Mouse (Mus musculus) E14TG2a.4 (cell line): ENCODE measurements around the gene Ankrd28.

Source experiments
- CTCF ChIP-seq: conservative IDR thresholded peaks from 2 replicates; pipeline ENCODE4 v1.5.1; 2014; ENCODE audit warnings: low read length
- POU5F1 ChIP-seq: IDR thresholded peaks from 2 replicates; pipeline ENCODE4 v1.6.1; 2014; ENCODE audit warnings: low read length, borderline replicate concordance

GRCm38 (mm10) chr14:31795535-31795934, 34.9 kb downstream of the Ankrd28 start:
- TF ChIP-seq CTCF (no peak), POU5F1 (no peak)
